Mouse (Mus musculus): ENCODE measurements around the gene Krt39.

Gene Krt39

DNA sequence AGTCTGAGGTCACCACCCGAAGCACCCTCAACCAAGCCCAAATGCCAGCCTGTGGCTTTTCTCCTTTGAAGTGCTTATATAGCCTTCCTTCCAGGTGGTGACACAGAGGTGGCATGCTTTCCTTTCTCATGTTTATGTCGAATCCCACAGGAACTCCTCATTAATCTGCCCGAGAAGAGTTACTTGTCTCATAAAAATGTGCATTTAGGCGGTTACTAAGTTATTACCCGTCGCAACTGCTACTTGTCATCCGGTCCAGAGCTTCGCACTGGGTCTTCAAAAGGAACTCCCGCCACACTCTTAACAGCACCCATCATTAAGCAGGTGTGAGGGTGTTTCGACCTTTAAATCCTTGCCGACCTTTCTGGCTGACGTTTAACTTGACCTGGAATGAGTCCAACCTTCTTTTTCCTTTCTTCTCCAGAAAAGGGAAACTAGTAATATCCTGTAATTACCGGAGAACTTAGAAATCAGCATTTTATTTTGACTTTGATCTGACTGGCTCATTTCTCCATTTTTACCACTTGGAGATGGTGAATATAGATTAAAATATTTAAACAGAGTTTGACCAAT lies at the start of gene Krt39:
TSS of gene Krt39 (minus strand) at position 51 of the 573 bp plus-strand sequence.
- no peak for DNase-seq (ENCODE audit: low read depth, low spot score)

DNA sequence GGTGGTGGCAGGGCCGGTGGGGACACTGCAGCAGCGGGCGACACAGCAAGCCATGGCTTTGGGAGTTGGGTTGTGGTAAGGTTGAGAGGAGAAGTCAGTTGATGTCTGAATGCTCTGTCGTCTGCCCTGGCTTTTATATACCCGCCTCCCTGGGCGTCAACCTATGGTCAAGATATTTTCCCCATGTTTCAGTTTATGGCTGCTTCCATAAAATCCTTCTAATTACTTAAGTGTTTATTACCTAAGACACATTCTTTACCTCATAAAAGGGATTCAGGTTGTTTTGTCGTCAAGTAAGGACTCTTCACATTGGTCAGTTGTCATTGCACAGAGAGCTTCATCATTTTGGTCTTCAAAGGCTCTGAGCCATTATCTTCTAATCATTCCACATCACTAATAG lies 45.4 kb upstream of the Krt39 start, which contains the start of gene Krtap3-1:
TSS of gene Krtap3-1 (minus strand) at position 101 of the 400 bp plus-strand sequence.
- no peak for DNase-seq (ENCODE audit: low read depth, low spot score)

DNA sequence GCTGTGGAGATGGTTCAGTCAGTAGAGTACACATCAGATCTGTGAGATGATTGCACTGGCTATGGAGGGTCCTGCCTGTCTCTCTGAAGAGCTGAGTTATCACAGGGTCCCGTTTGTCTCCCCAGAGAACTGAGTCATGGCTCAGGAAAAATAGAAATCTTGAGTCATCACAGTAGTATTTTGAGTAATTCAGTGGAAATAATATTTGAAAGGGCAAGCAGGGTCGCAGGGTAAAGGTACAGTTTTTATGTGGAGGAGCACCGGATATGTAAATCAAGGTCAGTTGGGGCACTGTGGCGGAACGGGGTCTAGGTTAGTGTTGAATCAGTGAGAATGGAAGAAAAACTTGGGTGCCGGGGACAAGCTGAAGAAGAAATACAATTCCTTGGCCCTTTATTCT lies 41.4 kb upstream of the Krt39 start:
- no peak for DNase-seq (ENCODE audit: low read depth, low spot score)

DNA sequence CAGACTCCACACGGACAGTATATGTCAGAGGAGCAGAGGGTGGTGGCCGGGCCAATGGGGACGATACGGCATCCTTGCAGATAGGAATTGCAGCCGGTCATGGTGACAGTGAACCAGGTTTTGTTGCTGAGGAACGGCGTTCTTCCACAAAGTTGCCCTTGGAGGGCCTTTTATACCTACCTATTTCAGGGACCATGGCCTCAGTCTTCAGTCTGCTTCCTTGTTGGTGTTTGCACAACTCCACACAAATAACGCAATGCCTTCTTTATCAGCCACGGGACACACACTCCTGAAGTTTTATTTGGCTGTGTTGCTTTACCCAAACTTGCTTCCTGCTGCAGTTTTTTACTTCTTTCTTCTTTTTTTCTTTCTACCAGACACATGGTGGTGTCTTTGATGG lies 38.2 kb upstream of the Krt39 start, which contains the start of gene Gm11939:
TSS of gene Gm11939 (minus strand) at position 101 of the 400 bp plus-strand sequence.
- no peak for DNase-seq (ENCODE audit: low read depth, low spot score)

DNA sequence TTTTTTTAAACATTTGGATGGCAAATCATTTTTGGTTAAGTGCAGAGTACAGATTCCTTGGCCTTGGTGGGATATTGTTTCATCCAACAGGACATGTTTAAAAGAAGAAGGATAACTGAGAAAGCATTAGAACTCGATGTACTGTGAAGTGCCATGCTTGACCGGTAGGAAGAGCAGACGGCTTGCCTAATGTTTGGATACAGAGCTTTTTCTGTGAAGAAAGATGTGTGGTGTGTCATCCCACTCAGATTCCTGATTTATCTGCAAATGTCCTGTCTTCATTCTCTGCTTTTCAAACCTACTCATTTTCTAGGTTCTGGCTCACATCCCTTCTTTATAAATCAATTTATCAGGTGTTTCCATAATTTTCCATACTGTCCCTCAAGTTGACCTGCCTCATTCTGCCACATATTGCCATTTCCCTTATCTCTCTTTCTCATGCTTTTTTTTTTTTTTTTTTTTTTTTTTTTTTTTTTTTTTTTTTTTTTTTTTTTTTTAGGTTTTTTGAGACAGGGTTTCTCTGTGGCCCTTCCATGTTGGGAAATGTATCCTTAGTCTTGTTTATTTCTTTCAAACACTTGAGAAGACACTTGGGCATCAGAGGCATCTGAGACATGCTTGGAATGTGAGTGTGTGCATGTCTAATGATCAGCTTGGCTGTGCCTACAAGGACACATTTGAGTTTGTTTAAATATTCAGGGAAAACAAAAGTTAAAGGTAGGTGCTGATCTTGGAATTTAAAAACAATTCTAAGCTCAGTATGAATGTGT lies 37.0 kb upstream of the Krt39 start:
- DNase-seq (ENCODE audit: low read depth, low spot score), result no peak

DNA sequence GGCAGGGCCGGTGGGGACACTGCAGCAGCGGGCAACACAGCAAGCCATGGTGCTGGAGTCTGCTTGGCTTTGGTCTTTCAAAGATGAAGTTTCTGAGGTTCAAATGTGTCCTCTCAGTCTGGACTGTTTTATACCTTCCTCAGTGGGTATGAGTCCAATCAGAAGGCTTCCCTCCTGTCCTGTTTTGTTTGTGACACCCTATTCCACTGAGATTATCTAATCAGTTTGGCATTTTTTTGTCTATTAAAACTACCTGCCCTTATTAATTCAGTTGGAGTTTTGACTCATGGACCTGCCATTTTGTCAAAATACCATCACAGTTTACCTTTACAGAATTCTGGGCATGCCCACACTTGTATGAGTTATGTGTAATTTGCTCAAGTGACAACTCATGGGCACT lies 35.6 kb upstream of the Krt39 start, which contains the start of gene Krtap3-2:
TSS of gene Krtap3-2 (minus strand) at position 101 of the 400 bp plus-strand sequence.
- no peak for DNase-seq (ENCODE audit: low read depth, low spot score)

DNA sequence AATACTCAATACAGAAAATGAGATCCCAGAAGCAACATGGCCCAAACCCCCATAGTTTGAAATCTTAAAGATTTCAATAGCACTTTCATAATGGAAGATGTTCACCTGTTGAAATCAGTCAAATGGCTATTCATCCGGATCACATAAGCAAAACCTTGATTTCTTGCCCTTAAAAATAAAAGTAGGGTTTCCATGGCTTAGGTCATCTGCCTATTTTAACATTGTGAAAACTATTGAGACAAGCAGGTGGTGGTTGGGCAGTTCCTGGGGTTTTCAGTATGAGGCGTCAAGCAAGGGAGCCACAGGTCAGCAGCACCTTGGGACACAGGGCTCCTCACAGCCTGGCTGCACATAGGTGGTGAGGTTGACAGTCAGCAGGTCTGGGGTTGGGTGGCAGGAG lies 35.1 kb upstream of the Krt39 start:
- no peak for DNase-seq (ENCODE audit: low read depth, low spot score)

DNA sequence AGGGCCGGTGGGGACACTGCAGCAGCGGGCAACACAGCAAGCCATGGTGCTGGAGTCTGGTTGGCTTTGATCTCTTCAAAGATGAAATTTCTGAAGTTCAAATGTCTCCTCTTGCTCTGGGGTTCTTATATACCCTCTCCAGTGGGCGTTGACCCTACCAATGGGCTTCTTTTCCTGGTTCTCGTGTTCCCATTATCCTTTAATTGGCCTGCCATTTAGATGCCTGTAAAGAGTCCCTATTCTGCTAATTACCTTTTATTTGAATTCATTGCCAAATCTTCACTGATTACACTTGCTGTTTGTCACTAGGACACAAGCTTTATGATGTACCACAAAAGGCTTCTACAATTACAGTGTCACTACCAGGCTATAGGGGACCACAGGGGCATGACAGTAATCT lies 29.6 kb upstream of the Krt39 start, which contains the start of gene Krtap3-3:
TSS of gene Krtap3-3 (minus strand) at position 101 of the 400 bp plus-strand sequence.
- DNase-seq (ENCODE audit: low read depth, low spot score), result no peak

DNA sequence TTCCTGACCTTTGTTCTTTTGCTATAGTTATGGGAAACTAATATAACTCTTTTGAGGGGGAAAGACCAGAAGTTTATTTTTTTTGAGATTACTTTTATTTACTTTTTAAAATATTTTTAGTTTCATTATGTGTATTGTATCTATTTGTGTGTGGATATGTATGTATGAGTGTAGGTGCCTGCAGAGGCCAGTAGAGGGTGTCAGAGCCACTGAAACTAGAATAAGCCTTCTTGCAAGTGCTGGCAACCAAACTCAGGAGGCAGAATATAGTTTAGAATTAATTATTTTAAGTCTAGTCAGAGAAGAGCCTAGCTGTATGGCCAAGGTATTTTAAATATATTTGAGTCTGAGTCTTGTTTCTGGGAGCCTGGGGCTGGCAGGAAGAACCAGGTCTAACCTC lies 26.8 kb upstream of the Krt39 start:
- DNase-seq (ENCODE audit: low read depth, low spot score), result peak; percentile 11

DNA sequence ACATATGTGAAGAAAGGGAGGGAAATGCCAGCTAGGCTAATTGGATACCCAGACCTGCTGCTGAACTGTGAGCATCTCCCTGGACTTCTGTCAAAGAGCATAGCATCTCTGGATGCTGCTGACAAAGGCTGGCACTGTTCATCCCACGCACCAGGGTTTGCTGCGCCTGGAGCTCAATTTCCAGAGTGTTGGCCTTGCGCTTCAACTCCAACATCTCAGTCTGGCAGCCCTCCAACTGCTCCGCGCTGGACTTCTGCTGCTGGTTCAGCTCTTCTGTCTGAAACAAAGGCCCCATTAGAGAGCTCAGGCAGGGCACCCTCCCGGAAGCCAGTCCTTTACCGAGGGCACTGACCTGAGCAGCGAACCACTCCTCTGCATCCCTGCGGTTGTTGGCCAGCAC lies 18.6 kb upstream of the Krt39 start:
- no peak for DNase-seq (ENCODE audit: low read depth, low spot score)

DNA sequence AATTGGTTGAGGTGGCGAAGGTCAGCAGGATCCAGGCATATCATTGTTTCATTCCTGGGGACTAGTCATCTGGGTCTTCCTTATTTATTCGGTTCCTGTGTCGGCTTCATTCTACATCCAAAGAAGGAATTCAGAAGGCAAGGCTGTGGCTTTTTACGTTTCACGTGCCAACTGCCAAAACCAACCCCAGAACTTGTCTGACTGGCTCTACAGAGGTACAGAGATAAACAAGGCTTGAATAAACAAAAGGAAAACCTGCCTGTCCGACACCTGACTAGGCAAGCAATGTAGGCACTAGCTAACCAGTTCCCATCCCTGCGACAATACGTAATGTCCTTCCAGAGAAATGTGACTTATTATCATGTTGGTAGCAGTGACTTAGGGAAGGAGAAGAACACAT lies 7.0 kb downstream of the Krt39 start:
- DNase-seq (ENCODE audit: low read depth, low spot score), result no peak

DNA sequence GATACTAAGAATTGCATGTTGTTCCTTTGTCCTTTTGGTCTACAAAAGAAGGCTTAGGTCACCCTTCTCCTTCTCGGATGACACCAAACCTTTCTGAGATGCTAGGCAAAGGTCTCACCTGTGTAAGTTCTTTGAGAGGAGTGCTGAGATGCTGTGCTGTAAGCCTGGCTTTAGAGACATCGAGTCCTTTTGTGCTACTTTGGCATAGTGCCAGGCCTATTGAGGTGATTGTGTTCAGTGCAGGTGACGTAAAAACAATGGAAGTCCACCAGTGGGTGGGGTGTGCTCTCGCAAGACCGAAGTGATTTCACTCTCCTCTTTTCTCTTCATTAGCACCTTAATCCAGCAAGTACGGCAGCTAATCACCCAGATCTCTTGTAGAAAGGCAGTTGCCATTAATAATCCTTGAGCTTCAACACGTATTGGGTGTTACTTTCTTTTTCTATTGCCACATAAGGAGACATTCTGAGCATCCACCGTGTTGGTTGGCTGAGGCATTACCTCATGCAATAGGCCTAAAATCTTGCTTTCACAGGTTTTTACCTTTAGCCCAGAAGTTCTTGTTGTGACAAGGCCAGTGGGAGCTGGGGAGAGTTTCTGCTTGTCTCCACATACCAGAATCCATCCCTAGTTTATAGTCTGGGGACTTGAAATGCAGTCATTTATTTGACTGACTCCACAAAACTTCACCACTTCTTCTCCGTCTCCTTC lies 20.9 kb downstream of the Krt39 start:
- no peak for DNase-seq (ENCODE audit: low read depth, low spot score)

DNA sequence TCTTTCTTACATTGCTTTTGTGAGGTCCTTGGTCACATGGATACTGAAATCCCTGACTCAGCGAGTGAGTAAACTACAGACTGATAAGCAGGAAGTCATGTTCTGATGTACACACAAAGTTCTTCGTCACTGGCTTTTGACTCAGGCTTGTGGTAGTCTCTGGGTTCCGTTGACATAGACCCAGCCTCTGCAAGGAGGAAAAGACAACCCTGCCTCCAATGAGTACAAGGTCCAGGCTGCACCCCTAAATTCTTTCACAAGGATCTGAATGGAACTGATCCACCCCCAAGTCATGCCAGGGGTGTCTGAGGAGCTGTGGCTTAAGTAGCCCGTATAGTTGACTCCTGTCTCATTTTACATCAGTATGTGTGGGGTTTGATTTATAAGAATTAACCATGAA lies 24.7 kb downstream of the Krt39 start:
- no peak for DNase-seq (ENCODE audit: low read depth, low spot score)

DNA sequence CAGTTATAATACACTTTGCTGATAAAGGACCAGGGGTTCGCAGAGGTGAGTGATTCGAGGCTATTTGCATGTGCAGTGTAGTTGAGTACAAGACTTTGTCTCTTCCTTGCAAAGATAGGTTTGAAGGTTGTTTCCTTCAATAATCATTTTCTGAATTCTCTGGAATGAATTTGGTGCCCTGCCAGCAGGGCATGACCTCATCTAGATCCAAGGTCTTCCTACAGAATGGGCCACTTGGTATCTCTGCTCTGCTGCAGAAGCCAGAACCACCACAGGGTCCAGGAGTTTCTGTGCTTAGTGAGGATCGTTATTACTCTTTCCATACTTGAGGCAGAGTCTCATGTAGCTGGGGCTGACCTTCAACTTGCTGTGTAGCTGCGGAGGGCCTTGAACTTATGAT lies 26.4 kb downstream of the Krt39 start:
- no peak for DNase-seq (ENCODE audit: low read depth, low spot score)

DNA sequence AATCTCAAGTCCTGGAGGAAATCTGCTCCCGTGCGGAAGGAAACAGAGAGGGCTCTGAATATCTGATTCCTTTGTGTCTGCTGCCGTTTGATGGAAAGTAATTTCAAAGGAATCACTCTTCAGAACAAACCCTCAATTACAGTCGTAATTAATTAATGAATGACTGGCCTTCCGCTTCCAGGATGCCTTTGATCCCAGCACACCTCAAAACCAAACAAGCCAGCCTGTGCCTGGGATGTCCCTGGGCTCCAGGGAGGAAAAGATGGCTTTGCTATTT lies 27.6 kb downstream of the Krt39 start:
- DNase-seq (ENCODE audit: low read depth, low spot score), result no peak

DNA sequence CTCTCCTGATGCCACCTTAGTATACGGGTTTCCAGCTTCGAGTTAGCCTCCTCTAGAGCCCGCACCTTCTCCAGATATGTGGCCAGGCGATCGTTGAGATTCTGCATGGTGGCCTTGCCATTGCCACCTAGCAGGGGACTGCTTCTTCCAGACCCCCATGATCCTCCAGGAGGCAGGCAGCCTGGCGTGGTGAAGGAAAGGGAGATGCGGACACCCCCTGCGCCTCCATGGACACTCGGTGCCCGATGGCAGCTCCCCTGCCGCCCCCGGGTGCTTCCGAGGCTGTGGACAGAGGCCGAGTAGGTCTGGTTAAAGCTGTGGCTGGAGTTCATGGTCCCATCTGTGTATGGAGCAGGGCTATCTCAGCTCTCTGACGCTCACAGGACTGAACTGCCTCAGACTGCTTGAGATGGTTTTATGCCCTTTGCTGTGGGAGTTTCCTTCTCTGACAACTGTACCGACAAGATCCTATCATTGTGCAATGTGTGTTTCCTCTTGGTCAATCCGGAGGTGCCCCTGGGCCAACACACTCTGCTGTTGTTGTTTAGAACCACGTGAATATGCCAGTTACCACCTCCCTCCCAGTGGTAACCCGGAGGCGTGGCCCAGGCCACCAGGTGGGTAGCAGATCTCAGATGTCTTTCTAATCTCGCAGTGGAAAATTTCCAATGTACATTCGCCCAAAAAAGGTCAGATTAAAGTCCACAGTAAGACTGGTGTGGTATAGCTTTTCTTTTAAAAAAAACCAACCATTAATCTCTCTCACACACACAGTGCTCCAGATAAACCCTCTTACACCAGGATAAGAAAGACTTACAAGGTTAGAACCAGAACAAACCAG lies 28.2 kb downstream of the Krt39 start, which contains the start of gene Krt23:
TSS of gene Krt23 (minus strand) at position 405 of the 841 bp plus-strand sequence.
- no peak for DNase-seq (ENCODE audit: low read depth, low spot score)

DNA sequence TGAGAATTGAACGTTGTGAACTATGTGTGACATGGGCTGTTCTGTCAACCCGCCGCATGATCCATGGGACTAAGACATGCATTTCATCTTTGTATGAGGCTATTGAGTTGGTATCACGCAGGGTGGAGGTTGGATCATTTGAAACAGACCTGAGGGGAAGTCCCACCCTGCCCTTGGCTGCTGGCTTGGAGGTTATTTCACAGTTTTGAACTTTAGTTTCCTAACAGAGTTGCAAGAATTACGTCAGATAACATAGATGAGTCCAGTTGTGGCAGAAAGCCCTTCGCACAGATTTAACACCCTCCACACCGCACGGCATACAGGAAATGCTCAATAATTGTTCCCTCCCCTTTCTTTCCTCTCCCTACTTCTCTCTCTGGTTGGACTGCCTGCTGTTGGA lies 30.1 kb downstream of the Krt39 start:
- no peak for DNase-seq (ENCODE audit: low read depth, low spot score)

DNA sequence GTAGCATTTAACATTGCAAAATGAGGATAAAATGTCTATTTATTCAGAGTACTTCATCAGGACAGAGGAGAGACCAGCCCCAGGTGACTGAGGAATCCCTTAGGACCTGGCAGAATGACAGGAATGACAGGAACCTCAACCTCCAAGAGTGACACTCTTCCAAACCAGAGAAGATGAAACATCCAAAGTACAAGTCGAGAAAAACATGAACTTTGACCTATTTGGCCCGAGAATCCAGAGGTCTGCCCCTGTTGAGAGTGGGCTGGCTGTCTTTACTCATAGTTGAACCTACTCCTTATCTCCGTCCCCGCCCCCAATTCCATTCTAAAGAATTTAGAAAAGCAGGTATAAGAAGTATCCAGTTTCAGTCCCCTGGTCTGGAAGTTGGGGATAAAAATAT lies 30.5 kb downstream of the Krt39 start:
- DNase-seq (ENCODE audit: low read depth, low spot score), result no peak

DNA sequence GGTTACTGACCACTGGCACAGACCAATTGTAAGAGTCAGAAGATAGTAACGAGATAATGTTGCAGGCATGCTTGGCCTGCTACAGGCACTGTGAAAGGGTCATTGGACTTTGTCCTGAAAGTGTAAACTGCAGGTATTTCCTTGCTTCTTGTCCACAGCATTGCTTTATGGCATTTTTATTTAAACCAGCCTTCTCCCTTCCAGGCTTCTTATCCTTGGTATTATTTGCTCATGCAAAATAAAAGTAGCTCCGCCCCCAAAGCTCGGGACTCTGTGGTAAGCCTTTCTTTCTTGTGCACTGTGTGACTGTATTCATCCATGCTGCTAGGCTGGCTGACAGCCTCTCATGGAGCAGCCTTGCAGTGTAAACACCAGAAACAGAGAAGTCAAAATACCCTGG lies 31.9 kb downstream of the Krt39 start:
- no peak for DNase-seq (ENCODE audit: low read depth, low spot score)

DNA sequence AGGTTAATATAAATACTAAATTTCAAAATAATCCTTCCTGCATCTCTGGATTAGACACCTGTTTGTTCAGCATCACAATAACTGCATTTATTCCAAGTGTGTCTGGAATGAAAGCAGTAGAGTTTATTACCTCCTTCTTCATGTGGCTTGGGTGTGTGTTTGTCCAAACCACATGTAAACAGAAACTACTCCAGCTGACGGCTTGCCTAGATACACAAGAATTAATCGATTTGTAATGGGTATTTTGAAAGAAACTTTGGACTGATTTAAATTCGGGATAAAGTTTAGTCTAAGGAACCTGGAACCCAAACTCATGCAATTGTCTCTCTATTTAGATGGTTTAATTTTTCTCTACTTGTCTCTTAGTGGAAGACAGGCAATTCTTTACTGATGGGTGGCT lies 46.2 kb downstream of the Krt39 start:
- DNase-seq (ENCODE audit: low read depth, low spot score), result no peak

DNA sequence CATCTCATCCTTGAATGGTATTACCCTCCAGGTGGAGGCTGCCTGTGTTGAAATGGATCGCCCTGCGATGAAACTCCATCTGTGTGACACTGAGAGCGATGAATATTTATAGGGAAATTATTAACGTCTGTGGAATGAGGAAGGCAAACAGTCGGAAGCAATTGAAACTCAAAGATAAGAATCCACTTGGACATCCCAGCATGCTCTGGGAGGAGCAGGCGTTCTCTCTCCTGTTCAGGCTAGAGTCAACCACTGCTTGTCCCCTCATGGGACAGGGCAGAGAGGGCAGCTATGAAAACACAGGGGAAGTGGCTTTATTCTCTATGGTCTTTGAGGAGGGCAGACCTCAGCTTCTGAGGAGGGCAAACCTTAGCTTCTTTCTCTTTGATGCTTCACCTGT lies 47.7 kb downstream of the Krt39 start:
- no peak for DNase-seq (ENCODE audit: low read depth, low spot score)

DNA sequence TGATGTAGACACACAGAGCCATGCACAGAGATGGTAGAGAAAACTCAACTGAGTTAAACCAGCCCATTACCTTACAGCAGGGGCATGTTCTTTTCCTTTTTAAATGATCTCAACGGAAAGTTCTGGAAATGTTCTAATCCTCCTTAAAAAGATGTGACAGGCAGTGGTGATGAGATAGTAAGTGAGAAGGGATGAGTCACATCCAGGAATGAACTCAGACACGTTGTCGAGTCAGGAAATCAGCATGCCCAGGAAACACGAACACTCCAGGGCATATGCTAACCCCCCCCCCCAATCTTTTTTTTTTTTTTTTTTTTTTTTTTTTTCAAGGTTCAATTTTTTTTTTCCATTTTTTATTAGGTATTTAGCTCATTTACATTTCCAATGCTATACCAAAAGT lies 48.7 kb downstream of the Krt39 start:
- DNase-seq (ENCODE audit: low read depth, low spot score), result no peak

All from A20 (cell line).